Mouse (Mus musculus) midbrain, embryonic 10.5 days (tissue): ENCODE results near the gene Smarcc1. TPM values are rescaled to one million over a fixed set of nuclear protein-coding genes. Genes with fewer than 3 reads are reported as not detected.

Experiments used
- DNase-seq: peaks from one replicate; pipeline ENCODE4 v3.0.0-alpha.2; 2017; ENCODE audit warnings: low spot score
- H3K27ac ChIP-seq: fragments of 300-500 bp; sonication (generic); replicated peaks from 2 replicates; pipeline ENCODE4 v1.5.1; 2016; ENCODE audit warnings: mild to moderate bottlenecking
- H3K27me3 ChIP-seq: fragments of 300-500 bp; sonication (generic); 2 replicates; pipeline ENCODE4 v1.6.1; 2016; ENCODE audit warnings: low read depth, mild to moderate bottlenecking; ENCODE audit not compliant: poor library complexity, severe bottlenecking
- H3K36me3 ChIP-seq: fragments of 300-500 bp; sonication (generic); 2 replicates; pipeline ENCODE4 v1.6.1; 2016; ENCODE audit warnings: mild to moderate bottlenecking, moderate library complexity
- H3K4me1 ChIP-seq: fragments of 300-500 bp; sonication (generic); 2 replicates; pipeline ENCODE4 v1.6.1; 2016
- H3K4me3 ChIP-seq: fragments of 300-500 bp; sonication (generic); 2 replicates; pipeline ENCODE4 v1.5.1; 2016; ENCODE audit warnings: mild to moderate bottlenecking, moderate library complexity
- H3K9me3 ChIP-seq: fragments of 300-500 bp; sonication (generic); replicated peaks from 2 replicates; pipeline ENCODE4 v1.6.1; 2016; ENCODE audit warnings: mild to moderate bottlenecking
- WGBS: fragments of 180-500 bp; shearing (Covaris S2); methylation state at CpG from one replicate; pipeline ENCODE4 v1.1.7; 2016; 5-methylcytosine and 5-hydroxymethylcytosine counted together
- polyA plus RNA-seq: library from polyadenylated mRNA; unstranded; fragments of >200 nt; fragmentation: Nextera tagmentation; extraction: Ambion mirVana; gene quantifications from 2 replicates; pipeline ENCODE4 v1.2.1, GENCODE M21; 2016

Smarcc1 gene
- polyA plus RNA-seq, 1 experiment from 2014 or later = 185 TPM

DNA sequence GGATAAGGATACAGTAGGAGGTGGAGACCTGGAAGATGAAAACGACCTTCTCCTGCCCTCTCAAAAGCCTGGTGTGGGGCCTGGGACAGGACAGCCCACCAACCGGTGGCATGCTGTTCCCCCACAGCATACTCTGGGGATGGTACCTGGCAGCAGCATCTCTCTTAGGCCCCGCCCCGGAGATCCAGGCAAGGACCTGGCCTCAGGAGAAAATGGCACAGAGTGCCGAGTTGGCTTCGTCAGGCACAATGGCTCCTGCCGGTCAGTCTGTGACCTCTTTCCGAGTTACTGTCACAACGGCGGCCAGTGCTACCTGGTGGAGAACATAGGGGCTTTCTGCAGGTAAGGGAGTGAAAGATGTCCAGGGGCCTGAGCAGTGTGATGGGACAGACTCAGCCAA is 129.5 kb downstream of the Smarcc1 start:
- no peak overlapping the region for H3K4me3 ChIP-seq
- peaks cover 66% of the 10 kb centered on the region for H3K4me1 ChIP-seq
- H3K9me3 ChIP-seq = no peaks in the 10 kb centered on the region
- H3K27me3 ChIP-seq = peaks cover 47% of the 10 kb centered on the region
- no peak for DNase-seq
- 89% methylated on average over 10 of the region's 10 CpGs for WGBS
- peaks cover 18% of the 10 kb centered on the region for H3K36me3 ChIP-seq
- peak overlapping the region; percentile 89; the same call in 1 of the 2 replicates for H3K27ac ChIP-seq

DNA sequence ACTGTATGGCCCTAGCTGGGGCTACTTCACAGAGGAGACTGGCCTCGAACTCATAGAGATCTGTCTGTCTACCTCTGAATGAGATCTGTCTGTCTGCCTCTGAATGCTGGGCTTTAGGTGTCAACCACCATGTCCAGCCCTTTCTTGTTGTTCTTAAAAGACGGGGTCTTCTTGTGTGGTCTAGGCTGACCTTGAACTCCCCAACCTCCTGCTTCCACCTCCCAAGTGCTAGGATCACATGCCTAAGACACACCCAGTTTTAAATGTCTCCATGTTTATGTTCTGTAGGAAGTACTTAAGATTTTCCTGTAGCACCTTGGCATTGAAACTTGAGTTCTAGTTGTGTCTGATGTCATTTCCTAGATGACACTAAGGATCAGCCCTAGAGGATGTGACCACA is 131.4 kb downstream of the Smarcc1 start:
- Histone ChIP-seq H3K4me1 (peaks cover 66% of the 10 kb centered on the region), H3K4me3 (no peak overlapping the region), H3K9me3 (no peaks in the 10 kb centered on the region), H3K36me3 (peaks cover 12% of the 10 kb centered on the region; the same call in 1 of the 2 replicates), H3K27ac (peak overlapping the region; percentile 93), H3K27me3 (peaks cover 31% of the 10 kb centered on the region)
- DNase-seq = no peak
- 88% methylated on average over 2 of the region's 2 CpGs for WGBS

DNA sequence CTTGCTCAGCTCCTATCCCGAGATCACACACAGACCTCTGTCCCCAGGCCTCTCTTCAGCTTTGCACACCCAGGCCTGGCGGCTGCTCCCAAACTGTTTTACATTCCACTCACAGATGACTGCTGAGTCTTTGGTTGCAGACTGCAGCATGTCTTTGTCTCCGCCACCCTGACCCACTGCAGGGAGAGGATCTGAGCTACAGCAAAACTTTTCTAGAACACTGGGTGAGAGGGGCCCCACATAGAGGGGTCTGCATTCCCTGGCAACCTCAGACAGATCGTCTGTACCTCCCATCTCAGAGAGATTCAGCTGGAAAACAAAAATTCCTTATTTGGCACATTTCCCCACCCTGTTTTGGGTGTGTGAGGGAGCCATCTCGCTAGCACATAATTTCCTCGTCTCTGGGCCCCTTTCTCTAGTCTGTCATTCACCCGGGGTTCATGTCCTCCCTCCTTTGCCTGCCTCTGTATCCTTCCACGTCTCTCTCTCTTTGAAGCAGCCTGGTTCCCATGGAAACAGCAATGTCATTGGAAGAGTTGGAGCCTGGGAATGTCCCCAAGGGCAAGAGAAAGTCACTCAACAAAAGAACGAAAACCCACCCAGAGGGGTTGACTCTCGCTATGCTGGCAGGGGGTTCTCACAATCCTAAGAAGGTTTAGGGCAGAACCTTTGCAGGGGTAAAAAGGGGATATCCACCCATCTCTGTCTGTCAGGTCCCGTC is 132.5 kb downstream of the Smarcc1 start:
- H3K27ac ChIP-seq = peak overlapping the region; percentile 93
- WGBS = 8% methylated on average over 11 of the region's 11 CpGs
- peak; percentile 82 for DNase-seq
- no peaks in the 10 kb centered on the region for H3K9me3 ChIP-seq
- peaks cover 58% of the 10 kb centered on the region for H3K4me1 ChIP-seq
- H3K27me3 ChIP-seq = peaks cover 20% of the 10 kb centered on the region
- peak overlapping the region; percentile 41 for H3K4me3 ChIP-seq
- peaks cover 12% of the 10 kb centered on the region; the same call in 1 of the 2 replicates for H3K36me3 ChIP-seq

DNA sequence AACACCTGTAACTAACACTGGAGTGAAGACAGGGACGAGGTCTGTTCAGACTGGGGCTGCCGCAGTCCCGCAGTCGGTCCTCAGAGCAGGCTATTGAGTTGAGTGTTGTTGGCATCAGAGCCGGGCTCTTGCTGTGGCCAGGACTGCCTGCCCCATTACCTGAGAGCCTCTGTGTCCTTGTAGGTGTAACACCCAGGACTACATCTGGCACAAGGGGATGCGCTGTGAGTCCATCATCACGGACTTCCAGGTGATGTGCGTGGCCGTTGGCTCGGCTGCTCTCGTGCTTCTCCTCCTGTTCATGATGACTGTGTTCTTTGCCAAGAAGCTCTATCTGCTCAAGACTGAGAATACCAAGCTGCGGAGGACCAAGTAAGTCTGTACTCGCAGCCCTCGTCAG is 133.3 kb downstream of the Smarcc1 start:
- 88% methylated on average over 14 of the region's 14 CpGs for WGBS
- Histone ChIP-seq H3K9me3 (no peaks in the 10 kb centered on the region), H3K27ac (peak overlapping the region; percentile 93), H3K4me1 (peaks cover 58% of the 10 kb centered on the region), H3K27me3 (peaks cover 16% of the 10 kb centered on the region; the same call in 1 of the 2 replicates), H3K4me3 (no peak overlapping the region), H3K36me3 (peaks cover 12% of the 10 kb centered on the region; the same call in 1 of the 2 replicates)
- no peak for DNase-seq

DNA sequence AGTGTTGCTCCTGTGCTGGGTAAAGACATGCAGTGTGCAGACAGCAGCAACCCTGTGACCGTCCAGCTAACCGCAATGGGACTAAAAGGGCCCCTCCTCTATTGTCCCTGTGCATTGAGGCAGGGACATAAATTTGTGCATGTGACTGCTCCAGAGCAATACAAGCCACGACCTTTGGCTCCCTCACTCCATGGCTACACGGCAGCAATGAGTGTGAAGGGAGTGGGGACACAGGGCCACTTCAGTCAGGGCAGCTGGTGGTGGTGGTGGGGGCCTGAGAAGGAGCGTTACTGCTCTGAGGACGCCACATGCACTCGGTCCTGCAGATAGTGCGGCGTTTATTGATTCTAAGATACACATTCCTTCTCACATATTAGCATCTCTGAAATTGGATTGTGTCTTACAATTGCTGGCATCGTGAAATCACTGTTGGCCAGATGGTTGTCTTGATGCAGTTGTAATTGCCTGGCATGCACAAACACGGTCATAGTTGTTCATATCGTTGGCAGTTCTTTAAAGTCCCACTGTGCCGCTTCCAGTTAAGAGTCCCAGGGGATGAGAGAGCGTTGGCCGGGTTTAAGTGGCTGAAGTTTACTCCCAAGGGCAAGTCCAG is 138.0 kb downstream of the Smarcc1 start:
- 44% methylated on average over 15 of the region's 15 CpGs for WGBS
- Histone ChIP-seq H3K27me3 (no peaks in the 10 kb centered on the region), H3K9me3 (no peaks in the 10 kb centered on the region), H3K36me3 (peaks cover 12% of the 10 kb centered on the region), H3K4me3 (peak overlapping the region; percentile 11; the same call in 1 of the 2 replicates), H3K4me1 (peaks cover 41% of the 10 kb centered on the region), H3K27ac (peak overlapping the region; percentile 84)
- DNase-seq = peak; percentile 74

DNA sequence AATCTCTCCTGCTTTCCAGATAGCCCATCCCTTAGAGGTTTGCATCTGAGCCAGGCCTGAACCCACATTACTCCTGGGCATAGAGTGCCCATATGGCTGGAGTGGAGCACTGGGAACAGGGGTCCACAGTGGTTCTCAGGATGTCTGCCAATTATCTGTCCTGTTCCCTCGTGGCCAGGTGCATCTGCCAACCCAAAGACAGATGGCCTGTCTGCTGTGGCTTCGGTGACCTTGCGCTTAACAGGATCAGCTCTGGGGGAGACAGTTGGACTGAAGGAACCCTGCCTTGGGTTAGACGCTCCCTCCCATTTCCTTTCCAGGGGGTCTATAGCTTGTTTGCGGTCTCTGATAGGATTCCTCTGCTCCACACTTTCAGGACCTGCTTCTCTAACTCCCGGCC is 141.1 kb downstream of the Smarcc1 start:
- H3K27ac ChIP-seq = peak overlapping the region; percentile 50
- WGBS = 84% methylated on average over 6 of the region's 6 CpGs

DNA sequence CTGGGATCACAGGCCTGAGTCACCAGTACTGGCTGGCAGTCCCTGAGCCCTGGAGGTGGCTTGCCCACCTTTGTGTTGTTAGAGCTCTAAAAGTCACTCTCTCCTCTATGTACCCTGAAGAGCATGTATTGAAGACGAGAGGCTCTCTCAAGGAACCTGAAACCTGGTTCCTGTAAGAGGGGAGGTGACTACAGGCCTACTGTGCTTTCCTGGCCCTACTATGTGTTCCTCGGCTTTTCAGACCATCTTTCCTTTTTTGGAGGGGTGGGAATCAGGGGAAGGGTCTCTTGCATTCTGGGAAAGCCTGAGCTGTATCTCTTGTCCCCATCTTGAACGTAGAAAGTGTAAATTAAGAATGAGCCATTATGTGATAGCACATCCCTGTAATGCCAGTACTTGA is 141.6 kb downstream of the Smarcc1 start:
- Histone ChIP-seq H3K4me1 (peaks cover 28% of the 10 kb centered on the region), H3K4me3 (no peak overlapping the region), H3K27me3 (no peaks in the 10 kb centered on the region), H3K27ac (peak overlapping the region; percentile 50; the same call in 1 of the 2 replicates), H3K9me3 (no peaks in the 10 kb centered on the region), H3K36me3 (peaks cover 12% of the 10 kb centered on the region)
- DNase-seq = no peak
- WGBS = 89% methylated on average over 3 of the region's 3 CpGs

More for the DNA sequence above, 141.1 kb downstream of the Smarcc1 start:
- H3K36me3 ChIP-seq = peaks cover 12% of the 10 kb centered on the region
- no peaks in the 10 kb centered on the region for H3K9me3 ChIP-seq
- DNase-seq = no peak
- H3K4me1 ChIP-seq = peaks cover 28% of the 10 kb centered on the region
- H3K4me3 ChIP-seq = no peak overlapping the region
- no peaks in the 10 kb centered on the region for H3K27me3 ChIP-seq

DNA sequence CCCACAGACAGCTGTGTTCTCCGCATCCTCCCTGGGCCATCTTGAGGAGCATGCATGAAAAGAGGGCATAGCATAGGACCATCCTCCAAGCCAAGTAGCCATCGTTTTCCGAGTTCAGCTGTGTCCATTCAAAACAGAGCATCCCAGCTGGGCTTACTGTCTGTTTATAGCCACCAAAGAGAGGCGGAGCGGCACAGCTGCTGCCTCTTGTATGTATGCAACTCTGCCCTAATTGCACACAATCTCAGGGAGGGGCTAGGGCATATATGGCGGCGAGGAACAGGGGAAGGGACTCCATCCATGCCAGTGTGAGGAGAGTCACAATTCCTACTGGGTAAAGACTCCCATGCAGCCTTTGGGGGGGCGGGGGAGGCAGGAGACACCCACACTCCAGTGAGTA is 145.7 kb downstream of the Smarcc1 start:
- WGBS = 88% methylated on average over 8 of the region's 8 CpGs
- no peaks in the 10 kb centered on the region for H3K27me3 ChIP-seq
- 0 out of 2 replicates have a peak overlapping the region, but pooled peaks have one; percentile 13 for H3K27ac ChIP-seq
- no peaks in the 10 kb centered on the region for H3K9me3 ChIP-seq
- no peak for DNase-seq
- no peak overlapping the region for H3K4me3 ChIP-seq
- peaks cover 5% of the 10 kb centered on the region for H3K4me1 ChIP-seq
- H3K36me3 ChIP-seq = peaks cover 12% of the 10 kb centered on the region

DNA sequence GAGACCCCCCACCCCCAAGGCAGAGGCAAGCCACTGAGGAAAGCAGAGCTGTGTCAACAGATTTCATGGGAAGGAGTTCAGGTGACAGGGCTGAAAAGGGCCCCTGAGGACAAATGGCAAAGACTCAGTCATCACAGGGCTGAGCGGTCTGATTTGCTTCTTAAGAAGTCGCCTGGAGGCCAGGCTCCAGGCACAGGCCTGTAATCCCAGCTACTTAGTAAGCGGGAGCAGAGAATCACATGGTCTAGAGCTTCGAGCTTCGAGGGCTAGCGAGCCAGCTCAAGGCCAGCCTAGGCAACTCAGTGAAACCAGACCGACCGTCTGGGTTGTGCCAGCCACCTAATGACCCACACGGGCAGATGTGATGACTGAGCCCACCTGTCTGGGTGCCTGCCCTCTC is 147.5 kb downstream of the Smarcc1 start:
- no peaks in the 10 kb centered on the region for H3K27me3 ChIP-seq
- H3K4me1 ChIP-seq = peaks cover 5% of the 10 kb centered on the region; the same call in 1 of the 2 replicates
- no peaks in the 10 kb centered on the region for H3K9me3 ChIP-seq
- 80% methylated on average over 9 of the region's 9 CpGs for WGBS
- no peak overlapping the region for H3K4me3 ChIP-seq
- no peak for DNase-seq
- peaks cover 8% of the 10 kb centered on the region for H3K36me3 ChIP-seq
- H3K27ac ChIP-seq = 0 out of 2 replicates have a peak overlapping the region, but pooled peaks have one; percentile 14

DNA sequence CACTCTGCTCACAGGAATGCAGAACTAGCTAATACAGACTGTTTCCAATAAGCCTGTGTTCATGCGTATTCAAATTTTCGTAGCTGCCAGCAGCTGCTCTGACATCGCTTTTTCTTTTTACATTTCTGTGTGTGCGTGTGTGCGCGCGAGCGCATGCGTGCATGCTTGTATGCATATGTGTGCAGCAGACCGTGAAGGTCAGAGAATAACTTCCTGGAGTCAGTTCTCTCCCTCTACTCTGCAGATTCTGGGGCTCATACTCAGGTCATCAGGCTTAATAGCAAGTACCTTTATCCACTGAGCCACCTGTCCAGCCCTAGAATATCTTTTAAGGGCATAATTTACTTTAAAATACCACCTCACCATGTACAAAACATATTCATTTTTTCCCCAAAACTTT is 150.9 kb downstream of the Smarcc1 start:
- no peak overlapping the region for H3K4me3 ChIP-seq
- H3K4me1 ChIP-seq = peaks cover 5% of the 10 kb centered on the region; the same call in 1 of the 2 replicates
- H3K27me3 ChIP-seq = no peaks in the 10 kb centered on the region
- H3K9me3 ChIP-seq = no peaks in the 10 kb centered on the region
- DNase-seq = no peak
- no peaks in the 10 kb centered on the region for H3K36me3 ChIP-seq
- WGBS = 93% methylated on average over 10 of the region's 10 CpGs
- no peak overlapping the region for H3K27ac ChIP-seq

DNA sequence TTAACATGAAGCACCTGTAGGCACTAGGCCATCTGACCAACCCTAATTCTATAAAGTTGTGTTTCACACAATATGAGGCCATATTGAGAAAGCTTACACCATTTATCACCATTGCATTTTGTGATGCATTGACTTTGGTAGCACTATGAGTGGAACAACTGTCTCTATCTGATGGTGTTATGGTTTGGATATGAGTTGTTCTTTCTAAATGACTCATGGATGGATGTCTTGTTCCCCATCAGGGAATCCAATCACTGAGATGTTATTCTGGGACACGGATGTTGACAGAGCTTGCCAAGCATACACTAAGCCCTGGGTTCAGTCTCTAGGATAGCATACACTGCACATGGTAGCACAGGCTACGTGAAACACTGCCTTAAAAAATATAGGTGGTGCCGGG is 154.8 kb downstream of the Smarcc1 start:
- 93% methylated on average over 3 of the region's 3 CpGs for WGBS
- no peaks in the 10 kb centered on the region for H3K27me3 ChIP-seq
- H3K36me3 ChIP-seq = no peaks in the 10 kb centered on the region
- no peak overlapping the region for H3K27ac ChIP-seq
- no peaks in the 10 kb centered on the region for H3K9me3 ChIP-seq
- DNase-seq = no peak
- H3K4me1 ChIP-seq = no peaks in the 10 kb centered on the region
- H3K4me3 ChIP-seq = no peak overlapping the region

DNA sequence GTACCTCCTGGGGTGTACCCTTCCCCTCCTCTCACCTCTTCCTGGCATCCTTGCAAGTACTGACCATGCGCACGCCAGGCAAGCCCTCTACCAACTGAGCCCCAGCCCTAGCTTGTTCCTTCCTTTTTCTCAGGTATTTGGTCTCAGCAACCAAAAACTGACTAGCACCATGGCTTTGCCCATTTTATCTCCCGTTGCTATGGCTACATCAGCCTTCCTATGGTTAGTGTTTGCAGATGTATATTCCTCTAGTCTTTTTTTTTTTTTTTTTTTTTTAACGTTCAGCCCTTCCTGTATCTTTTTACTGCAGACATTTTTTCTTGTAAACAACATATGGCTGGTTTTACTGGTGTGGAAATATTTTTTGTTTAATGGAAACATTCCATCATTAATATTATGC is 156.0 kb downstream of the Smarcc1 start:
- no peak overlapping the region for H3K27ac ChIP-seq
- H3K4me1 ChIP-seq = no peaks in the 10 kb centered on the region
- DNase-seq = no peak
- no peaks in the 10 kb centered on the region for H3K9me3 ChIP-seq
- WGBS = 83% methylated on average over 4 of the region's 4 CpGs
- H3K36me3 ChIP-seq = no peaks in the 10 kb centered on the region
- no peak overlapping the region for H3K4me3 ChIP-seq
- no peaks in the 10 kb centered on the region for H3K27me3 ChIP-seq

DNA sequence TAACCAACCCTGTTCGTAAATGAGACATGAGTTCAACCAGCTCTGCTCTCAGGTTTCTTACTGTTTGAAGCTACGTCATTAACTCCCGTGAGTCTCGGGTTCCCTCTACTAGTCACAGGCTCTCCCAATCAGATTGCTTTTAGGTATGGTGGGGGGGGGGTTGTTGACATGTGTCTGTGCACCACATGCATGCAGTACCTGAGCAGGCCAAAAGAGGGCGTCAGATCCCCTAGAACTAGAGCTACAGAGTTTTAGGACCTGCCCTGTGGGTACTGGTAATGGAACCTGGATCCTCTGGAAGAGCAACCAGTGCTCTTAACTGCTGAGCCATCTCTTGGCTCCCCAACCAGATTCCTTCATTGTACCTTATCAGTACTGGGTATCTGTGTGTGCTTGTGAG is 158.4 kb downstream of the Smarcc1 start:
- Histone ChIP-seq H3K4me3 (no peak overlapping the region), H3K9me3 (no peaks in the 10 kb centered on the region), H3K27me3 (no peaks in the 10 kb centered on the region), H3K36me3 (no peaks in the 10 kb centered on the region), H3K27ac (no peak overlapping the region), H3K4me1 (no peaks in the 10 kb centered on the region; the same call in 1 of the 2 replicates)
- DNase-seq = no peak
- 72% methylated on average over 5 of the region's 5 CpGs for WGBS
